Mouse (Mus musculus): Measurements from ENCODE around the gene Tcta.
A peak's percentile ranks its signal among the peaks of the same experiment; 100 is the strongest.
"Not testable (repeated sequence)": the region's sequence is repeated elsewhere in the genome, so short reads cannot be mapped to it uniquely, and the experiment has no call there.

The Tcta gene

GRCm38 (mm10) chr9:108305629-108306520, at the start of gene Tcta, which contains the start of gene Rhoa:
Gene Tcta (minus strand): TSS chr9:108306160.
Gene Rhoa (plus strand): TSS chr9:108306129.
- DNase-seq = peak; percentile 97

GRCm38 (mm10) chr9:108349727-108350126, 43.8 kb upstream of the Tcta start:
- DNase-seq = no peak

GRCm38 (mm10) chr9:108348290-108348680, 42.3 kb upstream of the Tcta start:
- DNase-seq = no peak

- peak; percentile 90 for DNase-seq
Measured at GRCm38 (mm10) chr9:108347540-108348289, 41.8 kb upstream of the Tcta start, which contains the start of gene Usp4. Gene Usp4 (plus strand): TSS chr9:108347853.

GRCm38 (mm10) chr9:108347024-108347423, 41.1 kb upstream of the Tcta start:
- DNase-seq = no peak

GRCm38 (mm10) chr9:108344471-108344870, 38.5 kb upstream of the Tcta start:
- DNase-seq = no peak

GRCm38 (mm10) chr9:108343835-108344234, 37.9 kb upstream of the Tcta start:
- no peak for DNase-seq

GRCm38 (mm10) chr9:108343331-108343730, 37.4 kb upstream of the Tcta start:
- no peak for DNase-seq

GRCm38 (mm10) chr9:108342301-108342831, 36.4 kb upstream of the Tcta start:
- DNase-seq = peak; percentile 15

GRCm38 (mm10) chr9:108341801-108342200, 35.8 kb upstream of the Tcta start:
- no peak for DNase-seq

- DNase-seq = no peak
Measured at GRCm38 (mm10) chr9:108341139-108341475, 35.1 kb upstream of the Tcta start.

- peak; percentile 18 for DNase-seq
Measured at GRCm38 (mm10) chr9:108340258-108341138, 34.5 kb upstream of the Tcta start.

- peak; percentile 20 for DNase-seq
Measured at GRCm38 (mm10) chr9:108339886-108340257, 33.9 kb upstream of the Tcta start.

- peak; percentile 95 for DNase-seq
Measured at GRCm38 (mm10) chr9:108338886-108339781, 33.2 kb upstream of the Tcta start, which contains the start of gene Gpx1. Gene Gpx1 (plus strand): TSS chr9:108338903.

GRCm38 (mm10) chr9:108338551-108338885, 32.6 kb upstream of the Tcta start:
- DNase-seq = no peak

- no peak for DNase-seq
Measured at GRCm38 (mm10) chr9:108337848-108338550, 32.0 kb upstream of the Tcta start.

GRCm38 (mm10) chr9:108325811-108326210, 19.9 kb upstream of the Tcta start:
- no peak for DNase-seq

- no peak for DNase-seq
Measured at GRCm38 (mm10) chr9:108324784-108325183, 18.8 kb upstream of the Tcta start.

GRCm38 (mm10) chr9:108322054-108322453, 16.1 kb upstream of the Tcta start:
- not testable (repeated sequence) for DNase-seq

- no peak for DNase-seq
Measured at GRCm38 (mm10) chr9:108318462-108318861, 12.5 kb upstream of the Tcta start.

- peak; percentile 23 for DNase-seq
Measured at GRCm38 (mm10) chr9:108317572-108317971, 11.6 kb upstream of the Tcta start.

Data from lung, postnatal 14 days (tissue).